Mouse (Mus musculus) adrenal gland, postnatal 4 days (tissue): ENCODE data around the gene Kat14. TPM values are rescaled to one million over a fixed set of nuclear protein-coding genes. Genes with fewer than 3 reads are reported as not detected.
"Not testable (repeated sequence)": the region's sequence is repeated elsewhere in the genome, so short reads cannot be mapped to it uniquely, and the experiment has no call there.

Experiments used
- DNase-seq, 2 experiments: peaks; one replicate each; pipeline ENCODE4 v3.0.0; 2021 to 2022; ENCODE audit warnings: low spot score in 2 of 2, mixed read lengths in 2 of 2
- long read RNA-seq, 2 experiments: library from polyadenylated mRNA; stranded (forward); transcript quantifications; one replicate each; pipeline ENCODE4 v2.0.0; 2021
- total RNA-seq, 2 experiments: library from RNA; stranded (reverse); gene quantifications; 2 replicates each; pipeline ENCODE4 v1.2.3; 2021

Kat14 gene
- 10 to 100 TPM; 40.4 to 40.5 TPM for total RNA-seq
- long read RNA-seq, experiment 1, transcript Kat14-201 (11 exons, 3,801 nt): major isoform, 11 of 26 reads
- long read RNA-seq, experiment 1, partial matches to known transcripts: 6 of 26 reads
- long read RNA-seq, experiment 1, other reads (novel, unspliced or antisense): 9 of 26 reads
- long read RNA-seq, experiment 2, transcript Kat14-201 (11 exons, 3,801 nt): major isoform, 14 of 39 reads
- long read RNA-seq, experiment 2, partial matches to known transcripts: 10 of 39 reads
- long read RNA-seq, experiment 2, other reads (novel, unspliced or antisense): 14 of 39 reads

DNA sequence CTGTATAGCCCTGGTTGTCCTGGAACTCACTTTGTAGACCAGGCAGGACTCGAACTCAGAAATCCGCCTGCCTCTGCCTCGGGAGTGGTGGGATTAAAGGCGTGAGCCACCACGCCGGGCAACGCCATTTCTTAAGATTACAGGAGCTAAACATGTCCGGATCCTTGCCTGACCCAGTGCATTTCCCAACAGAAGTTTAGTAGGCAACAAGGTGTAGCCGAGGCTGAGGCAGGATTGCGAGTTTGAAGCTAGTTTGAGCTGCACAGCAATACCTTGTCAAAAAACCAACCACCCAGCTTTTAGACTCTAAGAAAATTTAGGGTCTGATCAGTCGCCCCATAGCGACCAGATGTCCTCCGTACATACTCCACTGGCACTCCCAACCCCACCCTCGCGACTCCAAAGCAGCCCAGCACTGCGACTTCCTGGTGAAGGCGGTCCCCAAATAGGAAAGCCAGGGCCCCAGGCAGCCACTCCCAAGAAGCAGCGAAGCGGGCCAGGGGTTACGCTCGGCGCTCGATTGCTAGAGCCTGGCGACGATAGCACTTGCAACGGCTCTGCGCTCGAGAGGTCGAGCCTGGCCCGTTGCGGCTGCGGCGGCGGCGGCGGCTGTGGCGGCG is at the start of gene Kat14, which contains the start of gene Pet117:
Gene Kat14 (plus strand): TSS at position 584 of the 620 bp plus-strand sequence.
Gene Pet117 (plus strand): TSS at position 597 of the 620 bp plus-strand sequence.
- DNase-seq: peak; percentile 87 to 90

DNA sequence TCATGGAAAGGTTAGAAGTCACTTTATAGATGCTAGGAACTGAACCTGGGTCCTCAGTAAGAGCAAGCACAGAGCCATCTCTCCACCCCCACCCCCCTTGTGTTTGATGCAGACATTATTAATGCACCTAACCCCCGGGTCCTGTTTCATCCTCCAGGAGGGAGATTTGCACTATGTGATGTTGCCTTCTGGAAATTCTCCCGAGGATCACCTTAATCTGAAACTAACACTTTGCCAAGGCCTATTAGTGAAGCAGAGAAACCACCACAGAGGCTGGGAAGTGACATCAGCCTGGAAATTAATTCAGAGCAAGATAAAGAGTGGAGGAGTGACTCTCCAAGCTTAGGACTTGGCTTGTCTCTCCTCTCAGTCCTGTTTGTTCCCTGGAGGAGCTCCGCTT is 44.6 kb upstream of the Kat14 start:
- DNase-seq: no peak

DNA sequence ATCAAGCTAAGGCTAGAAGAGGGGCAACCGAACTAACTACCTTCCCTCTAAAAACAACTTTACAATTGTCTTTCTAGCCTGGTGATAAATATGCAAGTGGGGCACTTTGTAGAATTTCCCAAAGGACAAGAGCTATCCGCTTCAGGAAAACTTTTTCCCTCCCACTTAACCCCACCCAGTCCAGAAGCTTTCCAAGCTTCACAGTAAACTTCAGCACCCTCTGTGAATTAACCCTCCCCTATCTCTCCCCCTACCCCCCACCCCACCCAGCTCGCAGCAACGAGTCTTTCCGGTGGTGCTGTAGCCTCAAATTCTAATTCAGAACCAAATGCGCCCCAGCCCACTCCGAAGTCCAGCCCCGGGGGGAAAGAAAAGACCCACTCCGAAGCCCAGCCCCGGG is 39.3 kb upstream of the Kat14 start:
- no peak for DNase-seq

DNA sequence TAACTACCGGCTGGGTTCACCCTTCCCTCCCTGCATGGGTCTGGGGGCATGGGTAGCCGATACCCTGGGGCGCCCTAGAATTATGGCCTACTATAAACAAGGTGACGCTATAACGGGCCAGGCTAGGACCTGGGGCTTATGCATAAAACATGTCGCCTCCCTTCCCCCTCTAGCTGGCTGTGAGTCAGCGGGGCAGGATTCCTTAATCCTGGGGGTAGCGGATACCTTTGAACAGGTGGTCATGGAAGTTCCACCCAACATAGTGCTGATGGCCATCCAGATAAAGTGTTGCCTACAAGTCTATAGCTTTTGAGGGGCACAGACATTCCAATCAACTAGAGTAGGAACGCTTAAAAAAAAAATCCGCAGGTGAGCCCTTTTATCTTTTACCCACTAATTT is 38.8 kb upstream of the Kat14 start:
- DNase-seq: no peak

DNA sequence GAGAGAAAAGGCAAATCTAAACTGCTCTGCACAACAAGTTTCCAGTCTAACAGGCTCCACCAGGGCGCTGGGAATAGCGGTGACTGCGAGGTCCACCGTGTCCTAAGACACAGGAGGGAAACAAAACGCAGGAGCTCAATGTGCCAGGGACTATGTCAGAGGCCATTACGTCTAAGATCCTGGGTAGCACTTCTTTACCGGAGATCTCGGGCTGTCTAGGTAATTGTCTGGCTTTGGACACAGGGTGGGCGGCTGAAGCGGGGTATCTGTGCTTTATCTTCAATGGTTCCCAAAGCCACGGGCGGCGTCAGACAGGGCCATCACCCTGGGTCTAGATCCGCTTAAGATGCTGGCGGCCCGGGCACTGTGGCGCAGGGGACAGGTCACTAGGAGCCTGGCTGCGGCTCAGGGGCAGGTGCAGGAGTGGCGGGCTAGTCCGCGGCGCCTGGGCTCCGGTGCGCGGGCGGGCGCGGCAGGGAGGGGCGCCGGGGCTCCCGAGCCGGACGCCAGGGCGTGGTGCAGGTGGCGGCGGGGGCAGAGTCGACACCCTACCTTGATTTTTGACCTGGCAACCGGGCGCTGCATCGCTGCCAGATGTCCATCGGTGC is 38.3 kb upstream of the Kat14 start:
- no peak for DNase-seq

DNA sequence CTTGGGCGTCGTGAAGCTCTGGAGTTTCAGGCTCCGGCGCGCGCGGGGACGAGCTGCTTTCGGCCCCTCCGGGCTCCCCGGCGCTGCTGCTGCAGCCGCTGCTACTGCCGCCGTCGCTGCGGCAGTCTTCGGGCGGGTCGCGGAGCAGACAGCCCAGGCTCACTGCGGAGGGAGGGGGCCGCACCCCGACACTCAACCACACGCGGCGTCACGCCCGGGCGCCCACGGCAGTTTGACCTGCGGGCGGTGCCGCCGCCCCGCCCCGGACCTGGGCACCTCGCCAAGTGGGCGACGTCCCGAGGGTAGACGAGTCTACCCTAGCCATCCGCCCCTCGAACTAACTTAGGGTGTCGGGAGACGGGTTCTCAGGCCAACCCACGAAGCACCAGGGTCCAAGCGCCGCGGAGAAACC is 37.8 kb upstream of the Kat14 start:
- no peak for DNase-seq

DNA sequence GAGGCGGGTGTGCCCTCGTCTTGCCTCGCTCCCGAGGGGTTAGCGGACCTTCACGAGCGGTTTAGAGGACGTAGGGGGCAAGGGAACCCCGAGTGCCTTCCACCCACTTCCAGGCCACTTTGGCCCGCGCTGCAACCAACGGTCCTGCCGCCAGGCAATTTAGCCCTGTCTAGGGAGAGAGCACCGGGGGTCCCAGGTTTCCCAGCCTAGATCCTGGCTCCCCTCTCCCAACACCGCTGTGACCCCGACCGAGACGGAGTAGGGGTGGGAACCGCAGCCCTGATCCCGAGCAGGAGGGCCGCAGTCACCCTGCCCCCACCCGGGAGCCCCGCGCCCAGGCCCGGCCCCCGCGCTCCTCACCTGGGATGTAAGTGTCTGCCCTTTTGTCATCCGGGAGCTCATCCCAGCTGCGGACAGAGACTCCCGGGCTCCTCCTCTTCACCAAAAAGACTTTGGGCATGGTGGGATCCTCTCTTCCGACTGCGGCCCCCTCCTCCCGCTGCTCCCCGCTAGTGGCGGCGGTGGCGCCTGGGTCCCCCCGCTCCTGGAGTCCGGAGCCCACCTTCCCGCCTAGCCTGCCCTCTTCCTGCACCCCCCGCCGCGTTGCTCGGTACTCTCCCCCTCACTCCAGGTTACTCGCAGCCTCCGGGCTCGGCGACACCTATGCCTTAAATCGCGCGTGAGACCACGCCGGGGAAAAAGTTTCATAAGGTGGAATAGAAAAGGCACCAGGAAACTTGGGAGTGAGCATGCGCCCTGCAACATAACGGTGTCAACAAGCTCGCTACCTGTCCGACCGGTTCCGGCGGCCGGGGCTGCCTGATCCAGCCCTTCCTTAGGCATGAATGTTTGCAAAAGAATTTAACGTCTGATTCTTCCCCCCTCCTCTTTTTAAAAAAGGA is 37.1 kb upstream of the Kat14 start, which contains the start of gene Ovol2:
Gene Ovol2 (minus strand): TSS at position 746 of the 902 bp plus-strand sequence.
- DNase-seq: no peak

DNA sequence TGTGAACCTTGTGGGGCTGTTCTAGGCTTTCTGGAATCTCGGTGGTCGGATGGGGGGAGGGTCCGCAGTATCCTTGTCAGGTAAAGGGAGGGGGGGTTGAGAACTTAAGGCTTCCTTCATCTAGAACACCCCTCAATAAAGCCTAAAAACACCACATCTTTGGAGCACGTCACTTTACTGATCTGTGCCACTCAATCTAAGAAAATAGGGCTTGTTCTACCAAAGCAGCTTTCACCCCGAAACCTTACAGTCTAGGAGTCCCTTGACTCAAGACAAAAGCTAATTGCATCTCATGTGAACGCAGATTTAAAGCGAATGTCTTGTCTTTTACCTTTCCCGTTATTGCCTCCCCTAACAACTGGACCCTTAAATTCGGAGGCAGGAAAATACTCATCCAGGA is 36.3 kb upstream of the Kat14 start:
- DNase-seq: no peak

DNA sequence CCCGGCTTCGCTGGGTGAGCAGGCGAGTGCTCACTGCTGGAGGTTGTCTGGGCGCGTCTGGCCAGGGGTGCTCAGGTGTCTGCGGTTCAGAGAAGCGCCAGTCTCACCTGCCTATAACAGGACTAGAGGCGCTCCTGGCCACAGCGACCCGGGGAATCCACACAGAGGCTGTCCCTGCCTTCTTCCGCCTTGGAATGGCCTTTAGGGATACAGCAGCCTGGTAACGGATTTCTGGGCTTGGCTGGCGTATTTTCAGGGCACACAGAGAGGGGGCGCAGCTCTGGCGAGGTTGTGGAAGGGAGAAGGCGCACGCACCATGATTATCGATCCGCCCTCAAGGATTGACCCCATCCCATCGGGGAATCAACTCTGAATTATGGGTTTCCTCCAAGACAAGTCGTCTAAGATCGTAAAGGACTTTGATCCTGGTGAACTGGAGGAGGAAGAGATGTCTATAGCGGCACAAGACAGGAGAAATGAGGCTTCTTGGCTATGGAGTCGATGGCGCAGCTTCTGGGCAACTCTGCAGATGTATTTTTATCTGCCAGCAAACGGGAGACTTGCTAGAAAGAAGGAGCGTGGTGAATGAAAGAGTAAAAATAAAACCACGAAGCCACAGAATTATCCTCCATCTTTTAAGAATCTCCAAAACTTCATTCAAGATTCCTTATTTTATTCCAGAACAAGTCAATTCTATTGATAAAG is 35.5 kb upstream of the Kat14 start:
- no peak for DNase-seq

DNA sequence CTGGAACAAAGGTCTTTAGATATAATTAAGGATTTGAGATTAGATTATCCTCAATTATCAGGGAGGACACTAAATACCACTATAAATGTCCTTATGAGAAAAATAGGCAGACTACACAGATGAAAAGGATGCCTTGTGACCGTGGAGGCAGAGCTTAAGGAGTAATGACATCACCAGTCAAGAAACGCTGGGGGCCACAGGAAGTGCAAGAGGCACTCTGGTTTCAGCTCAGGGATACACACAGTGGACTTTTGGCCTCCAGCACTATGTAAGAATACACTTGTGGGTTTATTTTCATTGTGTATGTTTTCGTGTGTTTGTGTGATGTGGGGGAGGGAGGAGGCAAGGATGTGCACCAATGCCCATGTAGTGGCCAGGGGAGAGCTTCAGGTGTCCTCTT is 31.6 kb upstream of the Kat14 start:
- no peak for DNase-seq

DNA sequence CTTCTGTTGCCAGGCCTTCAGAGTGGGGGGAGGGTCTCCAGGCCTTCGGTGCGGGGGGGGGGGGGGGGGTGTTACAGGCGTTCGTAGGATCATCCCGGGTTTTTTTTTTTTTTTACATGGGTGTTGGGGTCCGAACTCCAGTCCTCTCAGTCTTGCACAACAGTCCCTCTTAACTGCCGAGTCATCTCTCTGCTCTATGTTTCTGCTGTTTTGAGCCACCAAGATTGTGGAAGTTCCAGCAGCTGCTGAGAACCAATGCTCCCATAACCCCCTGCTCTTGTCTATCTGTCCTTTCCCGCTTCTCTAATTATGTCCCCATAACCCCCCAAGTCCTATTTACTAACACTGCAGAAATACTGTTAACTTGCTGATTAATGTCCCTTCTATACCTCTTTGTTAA is 31.1 kb upstream of the Kat14 start:
- DNase-seq: no peak

DNA sequence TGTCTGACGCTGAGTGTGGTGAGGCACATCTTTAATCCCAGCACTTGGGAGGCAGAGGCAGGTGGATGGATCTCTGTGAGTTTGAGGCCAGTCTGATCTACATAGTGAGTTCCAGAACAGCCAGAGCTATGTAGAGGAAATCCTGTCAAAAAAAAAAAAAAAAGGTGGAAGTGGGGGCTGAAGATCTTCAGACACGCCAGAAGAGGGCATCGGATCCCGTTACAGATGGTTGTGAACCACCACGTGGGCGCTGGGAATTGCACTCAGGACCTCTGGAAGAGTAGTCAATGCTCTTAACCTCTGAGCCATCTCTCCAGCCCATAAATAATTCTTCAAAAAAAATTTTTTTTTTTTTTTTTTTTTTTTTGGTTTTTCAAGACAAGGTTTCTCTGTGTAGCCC is 30.6 kb upstream of the Kat14 start:
- not testable (repeated sequence) for DNase-seq

DNA sequence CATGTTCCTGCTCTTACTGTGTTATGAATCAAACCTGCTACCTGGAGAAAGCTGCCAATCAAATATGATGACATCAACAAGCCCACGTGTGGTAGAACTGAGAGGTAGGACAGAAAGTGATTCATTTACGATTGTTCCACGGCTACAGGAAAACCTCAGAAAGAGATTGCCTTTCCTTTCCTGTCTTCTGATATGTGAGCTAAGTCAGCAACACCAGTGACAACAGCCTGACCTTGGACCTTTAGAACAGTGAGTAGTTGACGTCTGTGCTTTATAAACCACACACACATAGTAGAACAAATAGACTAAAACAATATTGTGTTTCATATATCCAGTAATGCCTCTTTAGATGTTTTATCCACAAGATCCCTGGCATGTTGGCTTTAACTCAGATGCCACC is 25.6 kb upstream of the Kat14 start:
- DNase-seq: no peak

DNA sequence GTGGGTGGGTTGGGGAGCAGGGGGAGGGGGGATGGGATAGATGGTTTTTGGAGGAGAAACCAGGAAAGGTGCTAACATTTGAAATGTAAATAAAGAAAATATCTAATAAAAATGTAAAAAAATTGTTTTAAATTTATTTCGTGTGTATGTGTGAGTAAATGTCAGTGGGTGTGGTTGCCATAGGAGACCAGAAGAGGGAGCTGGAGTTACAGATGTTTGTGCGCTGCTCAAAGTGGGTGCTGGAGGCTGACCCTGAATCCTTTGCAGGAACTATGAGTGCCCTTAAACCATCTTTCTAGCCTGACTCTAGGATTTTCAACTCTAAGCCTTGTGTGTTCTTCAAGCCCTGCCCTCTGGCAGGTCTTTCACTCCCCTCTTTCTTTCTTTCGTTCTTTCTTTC is 20.3 kb upstream of the Kat14 start:
- no peak for DNase-seq

DNA sequence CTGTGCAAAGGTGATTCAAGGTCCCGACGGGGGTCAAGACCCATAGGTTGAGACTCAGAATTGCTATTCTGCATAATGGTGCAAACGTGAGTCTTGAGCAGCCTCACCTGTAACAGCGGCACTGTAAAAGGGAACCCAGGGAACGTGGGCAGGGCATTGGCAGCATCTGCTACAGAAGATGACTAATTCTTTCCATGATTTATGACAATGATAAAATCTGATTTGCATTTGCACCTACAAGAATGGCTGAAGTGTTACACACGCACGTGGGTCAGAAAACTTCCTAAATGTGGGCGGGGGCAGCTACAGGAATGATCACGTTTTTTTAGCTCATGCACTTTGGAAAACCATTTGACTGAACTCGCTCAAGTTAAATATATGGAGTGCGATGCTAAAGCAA is 15.9 kb upstream of the Kat14 start:
- DNase-seq: no peak

DNA sequence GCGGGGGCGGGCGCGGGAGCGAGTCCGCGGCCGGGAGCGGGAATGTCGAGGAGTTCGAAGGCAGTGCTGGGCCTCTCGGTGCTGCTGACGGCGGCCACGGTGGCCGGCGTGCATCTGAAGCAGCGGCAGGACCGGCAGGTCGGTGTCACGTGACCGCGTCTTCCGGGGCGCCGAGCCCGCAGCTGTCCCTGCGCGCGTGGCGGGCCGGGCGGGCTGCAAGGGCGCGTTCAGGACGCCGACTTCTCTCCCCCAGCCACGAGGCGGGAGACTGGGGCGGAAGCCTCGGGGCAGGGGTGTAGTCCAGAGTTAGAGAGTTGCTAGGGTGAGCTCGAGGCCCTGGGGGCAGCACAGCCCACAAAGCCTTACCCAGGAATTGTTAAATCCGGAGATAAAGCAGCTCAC is 238 bp downstream of the Kat14 start:
- DNase-seq: peak in 1 of 2 experiments; percentile 51

DNA sequence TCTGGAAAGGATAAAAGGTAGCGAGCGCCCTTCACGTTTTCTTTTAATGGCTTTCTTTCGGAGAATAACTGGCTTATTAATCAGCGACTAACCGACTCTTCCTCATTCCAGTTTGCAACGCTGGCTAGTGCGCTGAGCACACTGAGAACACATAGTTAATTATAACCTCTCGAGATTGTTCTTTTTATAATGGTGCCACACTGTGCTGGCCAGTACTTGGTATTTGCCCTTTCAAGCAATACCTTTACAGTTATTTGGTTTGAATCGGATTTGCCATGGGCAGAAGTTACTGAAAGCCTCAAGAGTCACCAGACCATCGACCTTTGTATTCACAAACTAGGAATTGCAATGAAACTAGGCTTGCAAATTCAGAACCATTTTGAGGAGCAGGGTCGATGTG is 728 bp downstream of the Kat14 start:
- DNase-seq: no peak

DNA sequence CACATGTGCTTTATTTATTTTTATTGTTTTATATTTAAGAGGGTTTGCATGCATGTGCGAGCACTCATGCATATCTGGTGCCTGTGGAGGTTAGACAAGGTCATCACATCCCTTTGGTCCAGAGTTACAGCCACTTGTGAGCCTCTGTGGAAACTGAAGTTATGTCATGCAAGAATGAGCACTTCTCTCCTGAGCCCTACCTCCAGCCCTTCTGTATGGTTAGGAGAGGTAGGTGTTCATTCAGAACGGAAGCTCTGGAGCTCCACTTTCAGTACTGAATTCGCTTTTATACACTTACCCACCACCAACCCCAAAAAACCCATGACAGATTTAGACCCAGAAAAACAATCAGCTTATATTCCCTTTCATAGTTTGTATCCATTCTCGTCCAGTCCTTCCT is 2.8 kb downstream of the Kat14 start:
- no peak for DNase-seq

DNA sequence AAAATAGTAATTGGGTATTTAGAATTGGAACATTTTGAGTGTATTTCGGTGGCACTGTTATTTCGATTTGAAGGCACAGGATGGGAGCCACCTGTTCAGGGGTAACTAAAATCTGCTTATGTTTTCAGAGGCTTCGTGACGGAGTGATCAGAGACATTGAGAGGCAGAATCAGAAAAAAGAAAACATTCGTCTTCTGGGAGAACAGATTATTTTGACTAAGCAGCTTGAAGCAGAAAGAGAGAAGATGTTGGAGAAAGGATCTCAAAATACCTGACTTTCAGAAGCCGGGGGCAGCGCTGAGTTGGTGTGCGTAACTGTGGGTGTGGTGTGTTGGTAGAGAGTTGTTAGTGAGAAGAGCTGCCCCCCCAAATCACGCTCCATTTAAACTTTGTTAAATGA is 4.3 kb downstream of the Kat14 start:
- DNase-seq: no peak

DNA sequence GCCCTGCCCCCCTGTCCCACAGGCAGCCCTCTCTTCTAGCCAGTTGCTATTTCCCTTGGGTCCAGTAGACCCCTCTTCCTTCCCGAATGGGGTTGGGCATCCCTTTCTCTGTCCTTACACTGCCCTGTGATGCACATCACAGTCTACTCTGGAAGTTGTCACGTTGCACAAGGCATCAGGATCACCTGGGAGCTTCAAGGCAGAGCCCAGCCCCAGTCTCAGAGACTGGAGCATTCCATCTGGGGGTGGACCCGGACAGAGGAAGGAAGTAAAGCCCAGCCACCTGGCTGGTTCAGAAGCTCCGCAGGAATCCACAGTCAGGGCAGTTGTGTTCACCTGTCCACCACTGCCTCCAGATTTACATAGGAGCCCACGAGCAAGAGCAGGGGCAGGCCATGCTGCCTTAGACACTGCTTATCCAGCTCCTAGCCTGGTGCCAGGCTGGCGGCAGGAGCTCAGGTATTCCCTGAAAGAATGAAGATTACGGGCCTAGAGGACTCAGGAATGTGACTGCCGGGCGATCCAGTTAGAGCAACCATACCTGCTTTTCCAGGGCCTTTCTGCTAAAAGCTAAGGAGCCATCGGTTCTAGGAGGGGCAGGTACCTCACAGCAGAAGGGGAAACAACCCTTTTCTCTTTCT is 6.4 kb downstream of the Kat14 start:
- no peak for DNase-seq
